22 mouse cellular contexts compared by ENCODE assay signal in the genomic region with DNA sequence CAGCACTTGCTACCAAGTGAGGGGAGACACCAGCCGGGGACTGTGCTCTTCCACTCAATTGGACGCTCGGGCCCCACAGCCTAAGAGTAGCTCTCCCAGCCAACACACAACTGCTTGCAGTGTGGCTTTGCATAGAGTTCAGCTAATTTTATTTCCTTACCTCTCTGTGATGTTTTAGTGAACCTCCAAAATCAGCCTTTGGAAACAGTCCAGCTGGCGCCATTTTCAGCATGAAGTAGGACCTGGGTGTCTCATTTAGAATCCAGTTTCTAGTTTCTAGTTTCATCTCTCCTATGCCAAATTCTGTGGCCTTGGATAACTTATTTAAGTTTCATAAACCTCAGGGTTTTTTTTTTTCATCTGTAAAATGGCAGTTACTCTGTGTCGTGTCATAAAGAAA.
DNase-seq lines count a peak whose midpoint lies in the region; ATAC-seq and TF ChIP-seq lines count a peak whose summit lies in the region.
"Had no signal": no experiment of that assay in that cellular context is flagged by ENCODE, and none has a peak within 500 bp of the region (broad histone marks: within the 10 kb centered on the region; RNA-seq: fewer than 3 reads in every experiment).

No protein-coding gene starts in this region.

- TF ChIP-seq EP300 in lung, postnatal 0 days (IDR thresholded peaks at IDR 0.05): no peak

- no peak for TF ChIP-seq CTCF in lung, postnatal 0 days (IDR thresholded peaks at IDR 0.05)

- H3K4me2 ChIP-seq in lung, postnatal 0 days (replicated peaks; ENCODE audit: low read depth, low read length): no peak overlapping the region
- H3K4me2 ChIP-seq: heart, embryonic 13.5 days; kidney, embryonic 15.5 days; liver, embryonic 11.5 days; midbrain, embryonic 12.5 days had no signal

- DNase-seq in cerebellum, adult 18-20 months: peak; percentile 34 to 35
- no peak for DNase-seq in cerebellum, adult 11 months
- DNase-seq in gastrocnemius, adult 18-20 months (ENCODE audit: low spot score): peak; percentile 16
- no peak for DNase-seq in gastrocnemius, postnatal 36 days
- DNase-seq in cerebellum, postnatal 25 days: peak; percentile 17 to 40
- DNase-seq in gastrocnemius, postnatal 25 days: peak; percentile 10
- no peak for DNase-seq in lung, postnatal 0 days (ENCODE audit: low spot score)
- DNase-seq: adrenal gland, postnatal 36 days; heart, adult 2 months; heart, postnatal 14 days; kidney, postnatal 36 days; left cerebral cortex, postnatal 4 days; liver, postnatal 0 days; lung, postnatal 10 days; spleen, adult 18-20 months had no signal

- intact Hi-C loops in gastrocnemius, postnatal 36 days (cut with DNase I): no loop called here

- no peaks in the 10 kb centered on the region for H3K36me3 ChIP-seq in lung, postnatal 0 days (ENCODE audit: insufficient read depth, low read length)
- H3K36me3 ChIP-seq: heart, embryonic 13.5 days; kidney, embryonic 15.5 days; midbrain, embryonic 12.5 days had no signal

- no peak for ATAC-seq in lung, postnatal 0 days
- no peak for ATAC-seq in activated CD4-positive, CD25-positive, alpha-beta regulatory T cell, adult 4 months
- ATAC-seq: intestine, postnatal 0 days; liver, postnatal 0 days had no signal

- no peaks in the 10 kb centered on the region for H3K4me1 ChIP-seq in lung, postnatal 0 days (ENCODE audit: insufficient read depth, low read depth, low read length)
- H3K4me1 ChIP-seq: heart, embryonic 13.5 days; kidney, embryonic 15.5 days; midbrain, embryonic 12.5 days had no signal

- no peak overlapping the region for H3K27ac ChIP-seq in lung, postnatal 0 days (ENCODE audit: low read length)
- H3K27ac ChIP-seq: heart, adult 2 months; heart, embryonic 13.5 days; kidney, embryonic 15.5 days; midbrain, embryonic 12.5 days had no signal

- no peak overlapping the region for H3K9ac ChIP-seq in lung, postnatal 0 days (replicated peaks; ENCODE audit: low read depth)
- H3K9ac ChIP-seq: forebrain, postnatal 0 days; heart, embryonic 13.5 days; kidney, embryonic 15.5 days; liver, postnatal 0 days; midbrain, embryonic 12.5 days had no signal

- 89% methylated on average over 5 of the region's 5 CpGs for WGBS in lung, postnatal 0 days

- H3K9me3 ChIP-seq in lung, postnatal 0 days (ENCODE audit: low read length): no peaks in the 10 kb centered on the region
- H3K9me3 ChIP-seq: heart, embryonic 13.5 days; kidney, embryonic 15.5 days; midbrain, embryonic 12.5 days had no signal

- no peaks in the 10 kb centered on the region for H3K27me3 ChIP-seq in lung, postnatal 0 days (replicated peaks; ENCODE audit: insufficient read depth, low read length)
- H3K27me3 ChIP-seq: heart, embryonic 13.5 days; kidney, embryonic 15.5 days; midbrain, embryonic 12.5 days had no signal

- H3K4me3 ChIP-seq in lung, postnatal 0 days (ENCODE audit: low read depth, low read length): no peak overlapping the region
- H3K4me3 ChIP-seq: heart, adult 2 months; heart, embryonic 13.5 days; kidney, embryonic 15.5 days; midbrain, embryonic 12.5 days had no signal

Comparison
In these comparisons a context has a peak if more than half of its experiments do, and no peak if none do; other contexts are left out.
1. DNase-seq: peak in cerebellum, adult 18-20 months (2 of 2), gastrocnemius, adult 18-20 months (single experiment), cerebellum, postnatal 25 days (2 of 2) and gastrocnemius, postnatal 25 days (single experiment); none in cerebellum, adult 11 months (single experiment), gastrocnemius, postnatal 36 days (0 of 2) and lung, postnatal 0 days (single experiment).